Mouse (Mus musculus) kidney, adult 2 months (tissue): ENCODE measurements around the gene Vwa5b2.

Source experiments
- CTCF ChIP-seq: fragments of 200-500 bp; conservative IDR thresholded peaks from 2 replicates; pipeline ENCODE4 v1.5.1; 2011; ENCODE audit warnings: low read depth, mild to moderate bottlenecking, control low read depth, low read length, moderate library complexity, mixed read lengths; ENCODE audit not compliant: insufficient read depth, insufficient read length
- POLR2A ChIP-seq: fragments of 200-500 bp; IDR thresholded peaks from one replicate; pipeline ENCODE4 v1.6.1; 2011; ENCODE audit warnings: low read depth, low read length, control low read depth

DNA sequence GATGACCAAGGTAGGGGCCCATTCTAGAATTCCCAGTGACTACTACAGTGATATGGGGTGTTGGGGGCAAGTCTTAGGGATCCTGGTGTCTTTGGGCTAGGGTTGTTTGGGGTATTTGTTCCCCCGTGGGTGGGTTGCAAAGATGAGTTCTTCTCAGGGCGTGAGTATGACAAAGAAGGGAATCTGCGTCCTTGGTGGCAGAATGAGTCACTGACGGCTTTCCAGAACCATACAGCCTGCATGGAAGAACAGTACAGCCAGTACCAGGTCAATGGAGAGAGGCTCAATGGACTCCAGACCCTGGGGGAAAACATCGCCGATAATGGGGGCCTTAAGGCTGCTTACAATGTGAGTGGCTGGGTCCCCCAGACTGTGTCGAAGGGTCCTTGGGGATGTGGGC, 54.6 kb downstream of the Vwa5b2 start:
- no peak for TF ChIP-seq CTCF
- no peak for TF ChIP-seq POLR2A
